Mouse (Mus musculus) erythroblast, embryonic 14.5 days (primary cell): ENCODE data around the gene Tnpo2.

Source experiments
- GATA1 ChIP-seq: IDR thresholded peaks from 2 replicates; pipeline ENCODE4 v1.6.1; 2012; ENCODE audit warnings: low read length, inconsistent platforms, mixed read lengths
- TAL1 ChIP-seq: IDR thresholded peaks from 3 replicates; pipeline ENCODE4 v1.6.1; 2012; ENCODE audit warnings: low read length, inconsistent platforms, mixed read lengths

- no peak for TF ChIP-seq TAL1
- no peak for TF ChIP-seq GATA1
Measured at GRCm38 (mm10) chr8:85059879-85060616, 23.3 kb downstream of the Tnpo2 start, which contains the start of gene Fbxw9.
